Mouse (Mus musculus): Measurements from ENCODE around the gene Cmss1. TPM values are rescaled to one million over a fixed set of nuclear protein-coding genes. Genes with fewer than 3 reads are reported as not detected.
"Not testable (repeated sequence)": the region's sequence is repeated elsewhere in the genome, so short reads cannot be mapped to it uniquely, and the experiment has no call there.

Gene Cmss1
- total RNA-seq, 2 experiments from 2014 or later = 20.1 to 22.0 TPM

GRCm38 (mm10) chr16:57417017-57417416 lies 189.6 kb downstream of the Cmss1 start:
- no peak overlapping the region for H3K27ac ChIP-seq
- no peak for DNase-seq (ENCODE audit: extremely low spot score in 1 of 2, low spot score in 2 of 2)
- no peak overlapping the region for H3K4me3 ChIP-seq
- TF ChIP-seq CTCF (IDR thresholded peaks at IDR 0.05) = no peak
- intact Hi-C loops (cut with DNase I) = no loop called here

- Histone ChIP-seq H3K4me3 (no peak overlapping the region), H3K27ac (no peak overlapping the region)
- TF ChIP-seq CTCF (IDR thresholded peaks at IDR 0.05) = no peak
- intact Hi-C loops (cut with DNase I) = no loop called here
- no peak for DNase-seq (ENCODE audit: extremely low spot score in 1 of 2, low spot score in 2 of 2)
Measured at GRCm38 (mm10) chr16:57416049-57416448, 190.6 kb downstream of the Cmss1 start.

GRCm38 (mm10) chr16:57412766-57413165 lies 193.9 kb downstream of the Cmss1 start:
- H3K4me3 ChIP-seq = no peak overlapping the region
- no peak for TF ChIP-seq CTCF (IDR thresholded peaks at IDR 0.05)
- no peak for DNase-seq (ENCODE audit: extremely low spot score in 1 of 2, low spot score in 2 of 2)
- intact Hi-C loops (cut with DNase I) = no loop called here
- H3K27ac ChIP-seq = no peak overlapping the region

- Histone ChIP-seq H3K4me3 (no peak overlapping the region), H3K27ac (no peak overlapping the region)
- DNase-seq (ENCODE audit: extremely low spot score in 1 of 2, low spot score in 2 of 2) = no peak
- no peak for TF ChIP-seq CTCF (IDR thresholded peaks at IDR 0.05)
- intact Hi-C loops (cut with DNase I) = loop anchor here (5.0 kb wide), 1 partner anchor 178 kb away; no protein-coding TSS in a partner anchor
Measured at GRCm38 (mm10) chr16:57403825-57404224, 202.8 kb downstream of the Cmss1 start.

GRCm38 (mm10) chr16:57402910-57403309 lies 203.8 kb downstream of the Cmss1 start:
- intact Hi-C loops (cut with DNase I) = loop anchor here (5.0 kb wide), 1 partner anchor 179 kb away; no protein-coding TSS in a partner anchor
- DNase-seq (ENCODE audit: extremely low spot score in 1 of 2, low spot score in 2 of 2) = no peak
- H3K27ac ChIP-seq = no peak overlapping the region
- no peak for TF ChIP-seq CTCF (IDR thresholded peaks at IDR 0.05)
- no peak overlapping the region for H3K4me3 ChIP-seq

DNA sequence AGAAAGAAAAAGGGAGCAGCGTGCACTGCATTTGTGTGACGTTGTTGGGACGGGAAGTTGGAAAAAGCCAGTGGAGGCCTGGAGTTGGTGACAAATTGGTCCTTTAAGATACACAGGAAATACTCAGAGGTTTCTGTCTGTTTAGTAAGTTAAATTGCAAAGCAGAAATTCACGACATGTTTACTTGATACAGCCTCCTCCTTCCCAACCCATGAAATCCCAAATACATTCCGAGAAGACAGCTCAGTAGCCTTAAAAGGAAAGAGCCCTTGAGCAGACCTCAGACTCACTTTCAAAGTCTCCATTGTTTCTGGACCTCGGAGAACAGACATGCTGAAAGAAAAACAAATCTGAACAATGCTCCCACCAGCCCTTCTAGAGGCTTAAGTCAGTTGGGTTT lies 205.0 kb downstream of the Cmss1 start:
- no peak overlapping the region for H3K27ac ChIP-seq
- no peak overlapping the region for H3K4me3 ChIP-seq
- intact Hi-C loops (cut with DNase I) = loop anchor here (5.0 kb wide), 1 partner anchor 181 kb away; no protein-coding TSS in a partner anchor
- no peak for TF ChIP-seq CTCF (IDR thresholded peaks at IDR 0.05)
- no peak for DNase-seq (ENCODE audit: extremely low spot score in 1 of 2, low spot score in 2 of 2)

GRCm38 (mm10) chr16:57399566-57399965 lies 207.1 kb downstream of the Cmss1 start:
- TF ChIP-seq CTCF (IDR thresholded peaks at IDR 0.05) = no peak
- Histone ChIP-seq H3K4me3 (no peak overlapping the region), H3K27ac (no peak overlapping the region)
- no peak for DNase-seq (ENCODE audit: extremely low spot score in 1 of 2, low spot score in 2 of 2)
- intact Hi-C loops (cut with DNase I) = no loop called here

DNA sequence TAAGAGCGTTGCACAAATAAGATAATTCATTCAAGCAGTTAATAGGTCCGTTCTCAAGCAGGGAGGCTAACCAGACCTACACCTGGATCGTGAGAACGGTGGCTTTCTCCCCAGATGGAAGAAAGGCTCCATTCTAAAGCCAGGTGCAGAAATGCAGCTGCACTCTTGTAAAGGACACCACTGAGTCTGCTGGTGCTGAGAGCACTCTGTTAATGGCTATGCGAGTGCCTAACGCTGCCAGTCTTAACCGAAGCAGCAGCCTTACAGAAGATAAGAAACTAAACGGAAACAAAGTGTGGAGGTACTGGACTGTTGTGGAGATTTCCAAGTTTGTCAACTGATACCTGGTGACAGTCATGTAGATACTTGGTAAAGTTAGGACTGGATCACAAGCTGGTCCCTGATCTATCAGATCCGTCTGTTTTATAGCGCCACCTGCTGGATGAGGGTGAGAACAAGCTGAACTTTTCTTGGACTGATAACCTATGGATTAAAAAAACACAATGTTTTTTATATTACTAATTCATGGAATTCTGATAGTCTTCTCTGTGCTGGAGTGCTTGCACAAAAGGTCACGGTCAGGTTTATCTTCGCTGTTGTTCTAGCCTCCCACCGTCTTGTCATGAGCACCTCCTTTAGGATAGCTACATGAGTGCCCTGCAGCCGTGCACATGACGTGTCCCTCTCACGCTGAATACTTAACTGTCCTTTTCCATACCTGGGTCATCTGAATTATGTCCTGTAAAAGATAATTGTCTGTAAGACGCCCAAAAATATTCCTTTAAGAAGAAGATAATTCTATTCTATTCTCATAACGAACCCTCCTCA lies 208.1 kb downstream of the Cmss1 start:
- Histone ChIP-seq H3K4me3 (no peak overlapping the region), H3K27ac (no peak overlapping the region)
- intact Hi-C loops (cut with DNase I) = loop anchor here (1.0 kb wide), 1 partner anchor 154 kb away; no protein-coding TSS in a partner anchor
- peak; percentile 58 to 74 for DNase-seq (ENCODE audit: extremely low spot score in 1 of 2, low spot score in 2 of 2)
- peak; percentile 88 for TF ChIP-seq CTCF (IDR thresholded peaks at IDR 0.05)

DNA sequence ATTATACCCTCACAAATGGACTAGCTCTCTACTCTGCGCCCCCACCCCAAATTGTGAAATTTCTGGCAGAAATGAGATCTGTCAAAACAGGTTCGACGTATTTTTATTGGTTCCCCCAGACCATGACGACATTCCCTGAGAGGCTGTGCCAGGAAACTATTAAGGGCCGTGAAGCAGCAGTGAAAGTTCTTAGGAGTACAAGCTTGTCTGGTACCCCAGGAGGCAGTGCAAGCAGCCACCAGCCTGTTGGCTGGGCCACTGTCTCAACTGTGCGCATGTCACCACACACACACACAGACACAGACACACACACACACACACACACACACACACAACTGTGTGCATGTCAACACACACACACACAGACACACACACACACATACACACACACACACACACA lies 208.8 kb downstream of the Cmss1 start:
- TF ChIP-seq CTCF (IDR thresholded peaks at IDR 0.05) = no peak
- Histone ChIP-seq H3K4me3 (no peak overlapping the region), H3K27ac (no peak overlapping the region)
- no peak for DNase-seq (ENCODE audit: extremely low spot score in 1 of 2, low spot score in 2 of 2)
- intact Hi-C loops (cut with DNase I) = loop anchor here (1.0 kb wide), 1 partner anchor 154 kb away; no protein-coding TSS in a partner anchor

DNA sequence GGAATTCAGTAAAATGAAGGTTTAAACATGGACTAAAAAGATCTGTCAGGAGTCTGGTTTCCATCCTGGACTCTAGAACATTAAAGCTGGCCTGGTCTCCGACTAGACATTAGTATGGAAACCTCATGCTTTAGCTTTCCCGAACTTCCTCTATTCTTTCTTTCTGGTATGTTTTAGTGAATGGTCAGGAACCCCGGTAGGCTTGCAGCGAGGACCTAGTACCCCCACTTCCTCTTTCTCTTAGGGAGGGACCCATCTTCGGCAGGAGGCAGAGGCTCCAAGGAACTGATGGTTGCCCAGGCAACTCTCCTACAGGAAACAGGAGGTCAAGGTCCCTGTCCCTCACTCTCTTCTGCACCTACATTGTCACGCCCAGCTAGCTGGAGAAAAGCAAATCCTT lies 210.4 kb downstream of the Cmss1 start:
- intact Hi-C loops (cut with DNase I) = no loop called here
- Histone ChIP-seq H3K4me3 (no peak overlapping the region), H3K27ac (no peak overlapping the region)
- no peak for TF ChIP-seq CTCF (IDR thresholded peaks at IDR 0.05)
- DNase-seq (ENCODE audit: extremely low spot score in 1 of 2, low spot score in 2 of 2) = no peak

DNA sequence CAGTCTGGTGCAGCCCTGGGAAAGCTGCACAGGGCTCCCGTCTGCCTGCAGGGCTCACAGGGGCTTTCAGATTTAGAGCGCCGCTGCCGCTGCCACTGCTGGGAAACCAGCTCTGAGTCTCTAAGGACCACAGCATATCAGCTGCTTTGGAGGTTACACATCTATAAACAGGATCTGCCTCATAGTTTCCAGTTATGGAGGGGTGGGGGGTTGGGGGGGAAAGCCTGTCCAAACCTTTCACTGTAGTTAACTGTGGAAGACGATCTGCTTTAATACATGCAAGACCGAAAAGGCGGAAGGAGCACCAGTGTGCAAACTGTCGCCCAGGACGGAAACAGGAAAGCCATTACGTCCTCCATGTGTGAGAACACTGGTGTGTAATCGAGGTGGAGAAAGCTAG lies 213.5 kb downstream of the Cmss1 start:
- Histone ChIP-seq H3K4me3 (0 out of 2 replicates have a peak overlapping the region, but pooled peaks have one; percentile 4), H3K27ac (peak overlapping the region; percentile 41; the same call in 1 of the 2 replicates)
- intact Hi-C loops (cut with DNase I) = no loop called here
- no peak for TF ChIP-seq CTCF (IDR thresholded peaks at IDR 0.05)
- DNase-seq (ENCODE audit: extremely low spot score in 1 of 2, low spot score in 2 of 2) = no peak

DNA sequence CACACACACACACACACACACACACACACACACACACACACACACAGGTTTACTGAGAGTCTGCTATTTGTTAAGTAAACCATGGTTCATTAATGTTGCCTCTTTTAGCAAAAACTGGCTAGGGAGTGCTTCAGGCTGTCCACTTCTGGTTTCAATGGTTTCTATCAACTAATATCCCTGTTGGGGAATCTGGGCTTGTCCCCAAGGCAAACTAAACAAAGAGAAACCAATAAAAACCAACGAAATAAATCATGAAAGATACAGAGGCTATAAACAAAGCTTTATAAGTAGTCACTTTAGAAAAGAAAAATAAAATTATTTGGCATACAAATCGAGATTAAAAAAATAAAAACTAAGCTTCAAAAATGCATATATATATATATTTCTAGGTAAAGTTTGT lies 214.2 kb downstream of the Cmss1 start:
- no peak overlapping the region; the same call in 1 of the 2 replicates for H3K27ac ChIP-seq
- DNase-seq (ENCODE audit: extremely low spot score in 1 of 2, low spot score in 2 of 2) = no peak
- no peak overlapping the region for H3K4me3 ChIP-seq
- intact Hi-C loops (cut with DNase I) = no loop called here
- TF ChIP-seq CTCF (IDR thresholded peaks at IDR 0.05) = no peak

- H3K4me3 ChIP-seq; H3K27ac ChIP-seq; DNase-seq (ENCODE audit: extremely low spot score in 1 of 2, low spot score in 2 of 2); intact Hi-C loops (cut with DNase I): not testable (repeated sequence)
Measured at GRCm38 (mm10) chr16:57391171-57391570, 215.5 kb downstream of the Cmss1 start.

Measured in left cerebral cortex, adult 2 months (tissue).